Mouse (Mus musculus): ENCODE data around the gene B3gntl1.

B3gntl1 gene

GRCm38 (mm10) chr11:121645394-121645793 is 27.6 kb downstream of the B3gntl1 start:
- DNase-seq, result no peak

- DNase-seq, result no peak
Observed at GRCm38 (mm10) chr11:121641501-121642145, 31.3 kb downstream of the B3gntl1 start.

GRCm38 (mm10) chr11:121636646-121637045 is 36.3 kb downstream of the B3gntl1 start:
- no peak for DNase-seq

- DNase-seq, result no peak
Observed at GRCm38 (mm10) chr11:121631410-121631809, 41.5 kb downstream of the B3gntl1 start.

GRCm38 (mm10) chr11:121630406-121630805 is 42.5 kb downstream of the B3gntl1 start:
- DNase-seq, result no peak

- DNase-seq, result no peak
Observed at GRCm38 (mm10) chr11:121629529-121629928, 43.4 kb downstream of the B3gntl1 start.

GRCm38 (mm10) chr11:121627521-121627920 is 45.4 kb downstream of the B3gntl1 start:
- DNase-seq, result no peak

- no peak for DNase-seq
Observed at GRCm38 (mm10) chr11:121625007-121625406, 47.9 kb downstream of the B3gntl1 start.

GRCm38 (mm10) chr11:121617371-121617770 is 55.6 kb downstream of the B3gntl1 start:
- no peak for DNase-seq

- DNase-seq, result no peak
Observed at GRCm38 (mm10) chr11:121616501-121616900, 56.5 kb downstream of the B3gntl1 start.

GRCm38 (mm10) chr11:121615961-121616485 is 56.9 kb downstream of the B3gntl1 start:
- DNase-seq, result no peak

GRCm38 (mm10) chr11:121610976-121611375 is 62.0 kb downstream of the B3gntl1 start:
- DNase-seq, result no peak

GRCm38 (mm10) chr11:121605604-121606003 is 67.3 kb downstream of the B3gntl1 start:
- no peak for DNase-seq

GRCm38 (mm10) chr11:121601422-121601821 is 71.5 kb downstream of the B3gntl1 start:
- no peak for DNase-seq

- DNase-seq, result no peak
Observed at GRCm38 (mm10) chr11:121597254-121597653, 75.7 kb downstream of the B3gntl1 start.

GRCm38 (mm10) chr11:121581856-121582255 is 91.1 kb downstream of the B3gntl1 start:
- DNase-seq, result no peak
